Mouse (Mus musculus) liver, embryonic 12.5 days (tissue): ENCODE results near the gene Vamp3. TPM values are rescaled to one million over a fixed set of nuclear protein-coding genes. Genes with fewer than 3 reads are reported as not detected.
A peak's percentile ranks its signal among the peaks of the same experiment; 100 is the strongest.

Source experiments
- ATAC-seq: fragments of 200-750 bp; cut with Nextera tagmentation; 2 replicates; pipeline ENCODE4 v1.8.0; 2017; ENCODE audit warnings: moderate number of reproducible peaks, mild to moderate bottlenecking, moderate library complexity
- H3K27ac ChIP-seq: fragments of 300-500 bp; sonication (generic); 2 replicates; pipeline ENCODE4 v1.5.1; 2016; ENCODE audit warnings: mild to moderate bottlenecking
- H3K27me3 ChIP-seq: fragments of 300-500 bp; sonication (generic); replicated peaks from 2 replicates; pipeline ENCODE4 v1.6.1; 2016; ENCODE audit warnings: mild to moderate bottlenecking, moderate library complexity
- H3K36me3 ChIP-seq: fragments of 300-500 bp; sonication (generic); 2 replicates; pipeline ENCODE4 v1.6.1; 2016; ENCODE audit warnings: mild to moderate bottlenecking, moderate library complexity
- H3K4me1 ChIP-seq: fragments of 300-500 bp; sonication (generic); 2 replicates; pipeline ENCODE4 v1.6.1; 2016
- H3K4me2 ChIP-seq: fragments of 300-500 bp; sonication (generic); 2 replicates; pipeline ENCODE4 v1.6.1; 2016; ENCODE audit warnings: mild to moderate bottlenecking, moderate library complexity
- H3K4me3 ChIP-seq: fragments of 300-500 bp; sonication (generic); 2 replicates; pipeline ENCODE4 v1.5.1; 2016; ENCODE audit warnings: mild to moderate bottlenecking, moderate library complexity
- H3K9ac ChIP-seq: fragments of 300-500 bp; sonication (generic); 2 replicates; pipeline ENCODE4 v1.6.1; 2016; ENCODE audit warnings: mild to moderate bottlenecking, moderate library complexity
- H3K9me3 ChIP-seq: fragments of 300-500 bp; sonication (generic); replicated peaks from 2 replicates; pipeline ENCODE4 v1.6.1; 2016; ENCODE audit warnings: mild to moderate bottlenecking, moderate library complexity
- WGBS: fragments of 180-500 bp; shearing (Covaris S2); methylation state at CpG from one replicate; pipeline ENCODE4 v1.1.7; 2016; ENCODE audit not compliant: insufficient replicate concordance; 5-methylcytosine and 5-hydroxymethylcytosine counted together
- polyA plus RNA-seq: library from polyadenylated mRNA; unstranded; fragments of >200 nt; fragmentation: Nextera tagmentation; extraction: Ambion mirVana; gene quantifications from 2 replicates; pipeline ENCODE4 v1.2.1, GENCODE M21; 2016

Vamp3 gene
- 51.0 and 53.2 TPM in 2 replicates for polyA plus RNA-seq

DNA sequence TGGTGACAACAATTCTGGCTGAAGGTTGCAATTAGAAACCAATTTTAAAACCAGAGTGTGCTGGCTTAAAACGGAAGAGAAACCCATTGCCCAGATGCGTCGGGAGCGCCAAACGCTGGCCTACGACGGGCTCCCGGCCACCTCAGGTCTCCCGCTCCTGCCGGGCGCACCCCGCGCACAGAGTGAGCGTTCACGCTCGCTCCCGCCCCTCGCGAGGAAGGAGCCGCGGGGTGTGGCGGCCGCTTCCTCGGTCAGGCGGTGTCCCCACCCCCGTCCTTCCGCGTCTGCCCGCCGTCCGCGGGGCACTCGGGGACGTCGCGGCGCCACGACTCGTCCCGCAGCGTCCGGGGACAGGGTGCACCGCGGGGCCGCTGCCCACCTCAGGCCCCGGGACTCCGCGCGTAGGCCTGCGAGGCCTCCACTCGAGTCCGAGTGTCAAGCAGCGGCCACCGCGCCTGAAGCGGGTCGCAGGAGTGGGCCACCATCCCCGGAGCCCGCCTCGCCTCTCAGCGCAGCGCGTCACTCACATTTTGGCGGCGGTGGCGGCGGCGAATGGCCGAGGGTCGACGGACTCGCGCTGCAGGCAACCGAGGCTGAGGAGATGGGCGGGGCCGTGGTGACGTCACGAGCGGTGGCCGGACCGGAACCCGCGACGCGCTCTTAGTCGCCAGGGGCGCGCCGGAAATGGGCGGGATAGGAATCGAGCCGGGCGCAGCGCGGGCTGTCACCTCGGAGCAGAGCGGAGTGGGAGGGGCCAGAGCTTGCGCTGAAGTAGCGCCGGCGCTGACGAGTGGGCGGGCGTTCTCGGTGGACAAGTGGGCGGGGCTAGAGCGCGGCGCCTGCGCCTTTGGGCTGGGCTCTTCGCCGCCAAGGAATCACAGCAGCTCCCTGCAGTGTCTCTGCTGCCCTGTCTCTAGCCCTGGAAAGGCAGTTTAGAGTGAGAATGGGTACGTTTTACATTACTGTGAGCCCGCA lies at the start of gene Vamp3:
Vamp3 (minus strand) TSS at position 617 of the 975 bp plus-strand sequence.
- peaks cover 13% of the 10 kb centered on the region for H3K9me3 ChIP-seq
- peaks cover 27% of the 10 kb centered on the region for H3K36me3 ChIP-seq
- 1% methylated on average over 96 of the region's 114 CpGs for WGBS
- peak within 1 kb of the TSS; percentile 95 for H3K27ac ChIP-seq
- peak within 1 kb of the TSS; percentile 94 for H3K4me3 ChIP-seq
- H3K4me2 ChIP-seq = peak within 1 kb of the TSS; percentile 84
- ATAC-seq = peak; percentile 97
- H3K27me3 ChIP-seq = no peaks in the 10 kb centered on the region
- H3K4me1 ChIP-seq = peaks cover 21% of the 10 kb centered on the region
- H3K9ac ChIP-seq = peak within 1 kb of the TSS; percentile 99

DNA sequence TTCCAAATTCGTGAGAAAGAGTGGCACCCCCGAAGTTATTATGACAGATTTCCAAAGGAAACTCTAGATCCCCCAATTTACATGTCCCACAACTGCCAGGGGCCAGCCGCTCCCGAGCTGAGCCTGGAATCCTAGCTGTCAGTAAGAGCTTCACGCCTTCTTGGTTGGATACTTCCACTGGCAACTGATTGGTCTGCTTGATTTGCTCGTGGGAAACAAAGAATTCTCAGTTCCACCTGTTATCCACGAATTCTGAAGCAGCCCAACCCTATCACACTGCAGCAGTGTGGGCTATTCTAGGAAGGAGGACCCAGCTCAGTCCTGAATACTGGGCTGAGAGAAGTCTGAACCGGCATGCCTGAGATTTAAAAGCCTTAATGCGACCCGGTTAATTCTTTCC lies 48.7 kb upstream of the Vamp3 start:
- Histone ChIP-seq H3K27ac (no peak overlapping the region), H3K4me2 (no peak overlapping the region)
- no peak for ATAC-seq

GRCm38 (mm10) chr4:151105886-151106285 lies 48.1 kb upstream of the Vamp3 start:
- H3K27ac ChIP-seq = no peak overlapping the region
- H3K4me1 ChIP-seq = peaks cover 12% of the 10 kb centered on the region
- no peak for ATAC-seq
- H3K4me2 ChIP-seq = no peak overlapping the region
- peaks cover 56% of the 10 kb centered on the region for H3K27me3 ChIP-seq
- H3K36me3 ChIP-seq = no peaks in the 10 kb centered on the region
- H3K4me3 ChIP-seq = no peak overlapping the region
- no peak overlapping the region for H3K9ac ChIP-seq
- WGBS = 66% methylated on average over 6 of the region's 6 CpGs
- 0 out of 2 replicates have a peak, but pooled peaks cover 4% of the 10 kb centered on the region for H3K9me3 ChIP-seq

More for the DNA sequence above, 48.7 kb upstream of the Vamp3 start:
- Histone ChIP-seq H3K27me3 (peaks cover 62% of the 10 kb centered on the region), H3K9ac (no peak overlapping the region), H3K9me3 (0 out of 2 replicates have a peak, but pooled peaks cover 4% of the 10 kb centered on the region), H3K4me3 (no peak overlapping the region), H3K36me3 (no peaks in the 10 kb centered on the region), H3K4me1 (peaks cover 12% of the 10 kb centered on the region)
- 33% methylated on average over 10 of the region's 10 CpGs for WGBS

GRCm38 (mm10) chr4:151104147-151104546 lies 46.4 kb upstream of the Vamp3 start:
- Histone ChIP-seq H3K4me3 (no peak overlapping the region), H3K9me3 (0 out of 2 replicates have a peak, but pooled peaks cover 4% of the 10 kb centered on the region), H3K36me3 (no peaks in the 10 kb centered on the region), H3K27ac (no peak overlapping the region), H3K27me3 (peaks cover 38% of the 10 kb centered on the region), H3K4me1 (peaks cover 12% of the 10 kb centered on the region), H3K9ac (no peak overlapping the region), H3K4me2 (no peak overlapping the region)
- ATAC-seq = no peak
- 75% methylated on average over 10 of the region's 10 CpGs for WGBS

GRCm38 (mm10) chr4:151103646-151104045 lies 45.9 kb upstream of the Vamp3 start:
- H3K36me3 ChIP-seq = no peaks in the 10 kb centered on the region
- H3K9me3 ChIP-seq = 0 out of 2 replicates have a peak, but pooled peaks cover 4% of the 10 kb centered on the region
- ATAC-seq = no peak
- H3K4me1 ChIP-seq = peaks cover 10% of the 10 kb centered on the region
- no peak overlapping the region for H3K4me3 ChIP-seq
- 69% methylated on average over 11 of the region's 11 CpGs for WGBS
- H3K4me2 ChIP-seq = no peak overlapping the region
- H3K27ac ChIP-seq = no peak overlapping the region
- peaks cover 33% of the 10 kb centered on the region for H3K27me3 ChIP-seq
- H3K9ac ChIP-seq = no peak overlapping the region

- no peak for ATAC-seq
- WGBS = 70% methylated on average over 11 of the region's 11 CpGs
- Histone ChIP-seq H3K9ac (no peak overlapping the region), H3K27ac (no peak overlapping the region), H3K9me3 (0 out of 2 replicates have a peak, but pooled peaks cover 4% of the 10 kb centered on the region), H3K4me1 (no peaks in the 10 kb centered on the region), H3K36me3 (no peaks in the 10 kb centered on the region), H3K4me3 (no peak overlapping the region), H3K27me3 (peaks cover 6% of the 10 kb centered on the region; the same call in 1 of the 2 replicates), H3K4me2 (no peak overlapping the region)
Observed at GRCm38 (mm10) chr4:151097104-151097438, 39.3 kb upstream of the Vamp3 start.

GRCm38 (mm10) chr4:151096334-151097103 lies 38.8 kb upstream of the Vamp3 start:
- H3K27ac ChIP-seq = no peak overlapping the region
- H3K4me2 ChIP-seq = no peak overlapping the region
- ATAC-seq = no peak
- 74% methylated on average over 18 of the region's 18 CpGs for WGBS
- H3K36me3 ChIP-seq = no peaks in the 10 kb centered on the region
- no peak overlapping the region for H3K4me3 ChIP-seq
- H3K4me1 ChIP-seq = no peaks in the 10 kb centered on the region
- H3K9me3 ChIP-seq = 0 out of 2 replicates have a peak, but pooled peaks cover under 1% of the 10 kb centered on the region
- H3K27me3 ChIP-seq = peaks cover 6% of the 10 kb centered on the region; the same call in 1 of the 2 replicates
- no peak overlapping the region for H3K9ac ChIP-seq

GRCm38 (mm10) chr4:151095207-151095606 lies 37.4 kb upstream of the Vamp3 start:
- no peak overlapping the region for H3K4me2 ChIP-seq
- H3K4me3 ChIP-seq = no peak overlapping the region
- 28% methylated on average over 2 of the region's 2 CpGs for WGBS
- no peaks in the 10 kb centered on the region for H3K9me3 ChIP-seq
- H3K36me3 ChIP-seq = no peaks in the 10 kb centered on the region
- no peak for ATAC-seq
- no peak overlapping the region for H3K27ac ChIP-seq
- H3K9ac ChIP-seq = no peak overlapping the region
- no peaks in the 10 kb centered on the region for H3K4me1 ChIP-seq
- H3K27me3 ChIP-seq = peaks cover 6% of the 10 kb centered on the region; the same call in 1 of the 2 replicates

GRCm38 (mm10) chr4:151089270-151089669 lies 31.5 kb upstream of the Vamp3 start, which contains the start of gene Gm13090:
Gm13090 (plus strand) TSS chr4:151089570.
- H3K9me3 ChIP-seq = no peaks in the 10 kb centered on the region
- H3K9ac ChIP-seq = no peak within 1 kb of the TSS
- H3K4me2 ChIP-seq = no peak within 1 kb of the TSS
- no peak within 1 kb of the TSS for H3K27ac ChIP-seq
- H3K4me3 ChIP-seq = no peak within 1 kb of the TSS
- ATAC-seq = no peak
- WGBS = 78% methylated on average over 6 of the region's 7 CpGs
- H3K27me3 ChIP-seq = no peaks in the 10 kb centered on the region
- no peaks in the 10 kb centered on the region for H3K36me3 ChIP-seq
- no peaks in the 10 kb centered on the region for H3K4me1 ChIP-seq

DNA sequence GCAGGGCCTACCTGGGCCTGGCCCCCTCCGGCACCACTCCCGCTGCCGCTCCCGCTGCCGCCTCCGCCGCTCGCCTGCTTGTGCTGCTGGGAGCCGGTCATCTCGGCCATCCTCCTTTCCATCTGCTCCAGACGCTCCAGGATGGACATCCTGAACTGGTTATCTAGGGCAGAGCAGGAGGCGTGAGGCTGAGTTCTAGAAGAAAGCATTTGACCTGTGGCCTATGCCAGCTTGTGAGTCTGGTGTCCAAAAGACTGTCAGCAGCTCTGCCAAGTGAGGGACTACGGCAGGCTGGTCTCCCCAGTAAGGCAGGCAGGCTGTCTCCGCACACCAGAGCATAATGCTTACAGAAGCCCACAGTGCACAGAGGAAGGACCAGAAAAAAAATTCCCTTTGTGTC lies 31.1 kb upstream of the Vamp3 start:
- no peak overlapping the region for H3K4me3 ChIP-seq
- 76% methylated on average over 14 of the region's 14 CpGs for WGBS
- no peaks in the 10 kb centered on the region for H3K27me3 ChIP-seq
- no peak overlapping the region for H3K27ac ChIP-seq
- no peaks in the 10 kb centered on the region for H3K36me3 ChIP-seq
- no peaks in the 10 kb centered on the region for H3K9me3 ChIP-seq
- no peak for ATAC-seq
- no peak overlapping the region for H3K4me2 ChIP-seq
- no peak overlapping the region for H3K9ac ChIP-seq
- no peaks in the 10 kb centered on the region for H3K4me1 ChIP-seq

GRCm38 (mm10) chr4:151087358-151087757 lies 29.6 kb upstream of the Vamp3 start:
- Histone ChIP-seq H3K4me2 (no peak overlapping the region), H3K4me3 (no peak overlapping the region), H3K27ac (no peak overlapping the region), H3K4me1 (no peaks in the 10 kb centered on the region), H3K9ac (no peak overlapping the region), H3K36me3 (no peaks in the 10 kb centered on the region), H3K9me3 (no peaks in the 10 kb centered on the region), H3K27me3 (no peaks in the 10 kb centered on the region)
- 89% methylated on average over 1 of the region's 1 CpGs for WGBS
- no peak for ATAC-seq

DNA sequence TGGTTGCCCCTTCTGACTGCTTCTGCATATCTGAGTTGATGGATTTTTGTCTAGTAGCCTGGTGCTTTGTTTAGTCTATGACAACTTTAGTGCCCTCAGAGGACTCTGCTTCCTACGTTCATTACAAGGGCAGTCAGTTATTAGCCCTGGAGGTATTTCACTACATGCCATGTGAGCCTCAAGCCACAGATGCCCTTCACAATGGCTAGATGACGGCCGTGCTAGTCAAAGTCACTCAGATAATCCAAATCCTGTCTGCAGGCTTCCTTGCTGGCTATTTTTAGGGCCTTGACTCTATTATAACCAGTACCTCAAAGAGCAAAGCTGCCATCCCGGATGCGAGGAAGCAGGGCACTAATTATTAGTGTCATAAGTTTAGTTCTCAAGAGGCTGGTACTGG lies 25.3 kb upstream of the Vamp3 start:
- no peaks in the 10 kb centered on the region for H3K4me1 ChIP-seq
- 67% methylated on average over 5 of the region's 5 CpGs for WGBS
- ATAC-seq = no peak

More for the DNA sequence above, 25.3 kb upstream of the Vamp3 start:
- Histone ChIP-seq H3K27me3 (no peaks in the 10 kb centered on the region), H3K27ac (no peak overlapping the region), H3K36me3 (no peaks in the 10 kb centered on the region), H3K4me2 (no peak overlapping the region), H3K9me3 (no peaks in the 10 kb centered on the region), H3K9ac (no peak overlapping the region), H3K4me3 (no peak overlapping the region)
